Mouse (Mus musculus): ENCODE measurements around the gene Junb. TPM values are rescaled to one million over a fixed set of nuclear protein-coding genes. Genes with fewer than 3 reads are reported as not detected.

The Junb gene
- polyA plus RNA-seq, 1 experiment from 2014 or later = 10.1 TPM

- H3K27me3 ChIP-seq (ENCODE audit: control insufficient read depth, insufficient read depth, low read length) = peaks cover 70% of the 10 kb centered on the region
- WGBS = 4% methylated on average over 26 of the region's 26 CpGs
- H3K4me3 ChIP-seq (ENCODE audit: control insufficient read depth in 1 of 2, insufficient read depth in 1 of 2, low read depth in 1 of 2, low read length in 2 of 2) = no peak overlapping the region
Observed at GRCm38 (mm10) chr8:84944478-84945160, 33.9 kb downstream of the Junb start.

GRCm38 (mm10) chr8:84943699-84944098 is 34.8 kb downstream of the Junb start:
- WGBS = 22% methylated on average over 4 of the region's 4 CpGs
- no peaks in the 10 kb centered on the region for H3K9me3 ChIP-seq (ENCODE audit: control insufficient read depth, low read length)
- peaks cover 0 to 8% of the 10 kb centered on the region in 2 experiments; a peak in 1 of 4 replicates for H3K4me1 ChIP-seq (ENCODE audit: control insufficient read depth in 2 of 2, insufficient read depth in 2 of 2, low read length in 2 of 2)
- H3K4me3 ChIP-seq (ENCODE audit: control insufficient read depth in 1 of 2, insufficient read depth in 1 of 2, low read depth in 1 of 2, low read length in 2 of 2) = no peak overlapping the region
- ATAC-seq (ENCODE audit: insufficient number of reproducible peaks, insufficient read depth, low FRiP score, low read depth) = no peak
- H3K9ac ChIP-seq (ENCODE audit: low read length) = no peak overlapping the region
- H3K36me3 ChIP-seq (ENCODE audit: control insufficient read depth, insufficient read depth, low read length) = no peaks in the 10 kb centered on the region
- H3K27ac ChIP-seq (replicated peaks in 1 of 2; ENCODE audit: control insufficient read depth in 1 of 2, insufficient read depth in 1 of 2, low read depth in 2 of 2, low read length in 2 of 2) = no peak overlapping the region
- H3K4me2 ChIP-seq (ENCODE audit: low read length) = no peak overlapping the region
- H3K27me3 ChIP-seq (ENCODE audit: control insufficient read depth, insufficient read depth, low read length) = peaks cover 75% of the 10 kb centered on the region

More at GRCm38 (mm10) chr8:84944478-84945160, 33.9 kb downstream of the Junb start:
- Histone ChIP-seq H3K9me3 (ENCODE audit: control insufficient read depth, low read length) (no peaks in the 10 kb centered on the region), H3K4me2 (ENCODE audit: low read length) (no peak overlapping the region), H3K27ac (replicated peaks in 1 of 2; ENCODE audit: control insufficient read depth in 1 of 2, insufficient read depth in 1 of 2, low read depth in 2 of 2, low read length in 2 of 2) (no peak overlapping the region), H3K4me1 (ENCODE audit: control insufficient read depth in 2 of 2, insufficient read depth in 2 of 2, low read length in 2 of 2) (peaks cover 0 to 8% of the 10 kb centered on the region in 2 experiments; a peak in 1 of 4 replicates), H3K36me3 (ENCODE audit: control insufficient read depth, insufficient read depth, low read length) (no peaks in the 10 kb centered on the region), H3K9ac (ENCODE audit: low read length) (no peak overlapping the region)
- ATAC-seq (ENCODE audit: insufficient number of reproducible peaks, insufficient read depth, low FRiP score, low read depth) = no peak

GRCm38 (mm10) chr8:84937620-84938485 is 40.7 kb downstream of the Junb start:
- peak overlapping the region in 1 of 2 experiments; percentile 46; a peak in 1 of 4 replicates for H3K4me3 ChIP-seq (ENCODE audit: control insufficient read depth in 1 of 2, insufficient read depth in 1 of 2, low read depth in 1 of 2, low read length in 2 of 2)
- 63% methylated on average over 13 of the region's 13 CpGs for WGBS
- H3K36me3 ChIP-seq (ENCODE audit: control insufficient read depth, insufficient read depth, low read length) = no peaks in the 10 kb centered on the region
- ATAC-seq (ENCODE audit: insufficient number of reproducible peaks, insufficient read depth, low FRiP score, low read depth) = no peak
- no peaks in the 10 kb centered on the region for H3K9me3 ChIP-seq (ENCODE audit: control insufficient read depth, low read length)
- H3K9ac ChIP-seq (ENCODE audit: low read length) = no peak overlapping the region
- peaks cover 73% of the 10 kb centered on the region for H3K27me3 ChIP-seq (ENCODE audit: control insufficient read depth, insufficient read depth, low read length)
- H3K4me2 ChIP-seq (ENCODE audit: low read length) = peak overlapping the region; percentile 74
- no peak overlapping the region for H3K27ac ChIP-seq (replicated peaks in 1 of 2; ENCODE audit: control insufficient read depth in 1 of 2, insufficient read depth in 1 of 2, low read depth in 2 of 2, low read length in 2 of 2)
- peaks cover 4 to 10% of the 10 kb centered on the region in 2 experiments; a peak in 3 of 4 replicates for H3K4me1 ChIP-seq (ENCODE audit: control insufficient read depth in 2 of 2, insufficient read depth in 2 of 2, low read length in 2 of 2)

GRCm38 (mm10) chr8:84936962-84937546 is 41.5 kb downstream of the Junb start, which contains the start of gene Mast1:
Gene Mast1, minus strand, starts transcription at chr8:84937359.
- Histone ChIP-seq H3K9ac (ENCODE audit: low read length) (no peak within 1 kb of the TSS; the same call in 1 of the 2 replicates), H3K4me3 (ENCODE audit: control insufficient read depth in 1 of 2, insufficient read depth in 1 of 2, low read depth in 1 of 2, low read length in 2 of 2) (peak within 1 kb of the TSS; percentile 43 to 46), H3K4me1 (ENCODE audit: control insufficient read depth in 2 of 2, insufficient read depth in 2 of 2, low read length in 2 of 2) (peaks cover 4 to 10% of the 10 kb centered on the region in 2 experiments; a peak in 3 of 4 replicates), H3K4me2 (ENCODE audit: low read length) (peak within 1 kb of the TSS; percentile 74), H3K36me3 (ENCODE audit: control insufficient read depth, insufficient read depth, low read length) (no peaks in the 10 kb centered on the region), H3K27me3 (ENCODE audit: control insufficient read depth, insufficient read depth, low read length) (peaks cover 76% of the 10 kb centered on the region), H3K27ac (replicated peaks in 1 of 2; ENCODE audit: control insufficient read depth in 1 of 2, insufficient read depth in 1 of 2, low read depth in 2 of 2, low read length in 2 of 2) (no peak within 1 kb of the TSS), H3K9me3 (ENCODE audit: control insufficient read depth, low read length) (no peaks in the 10 kb centered on the region)
- peak; percentile 27; the same call in 1 of the 2 replicates for ATAC-seq (ENCODE audit: insufficient number of reproducible peaks, insufficient read depth, low FRiP score, low read depth)
- whole genome bisulfite sequencing = under 1% methylated on average over 47 of the region's 50 CpGs

- no peaks in the 10 kb centered on the region for H3K36me3 ChIP-seq (ENCODE audit: control insufficient read depth, insufficient read depth, low read length)
- no peaks in the 10 kb centered on the region for H3K9me3 ChIP-seq (ENCODE audit: control insufficient read depth, low read length)
- no peak for ATAC-seq (ENCODE audit: insufficient number of reproducible peaks, insufficient read depth, low FRiP score, low read depth)
- H3K27ac ChIP-seq (replicated peaks in 1 of 2; ENCODE audit: control insufficient read depth in 1 of 2, insufficient read depth in 1 of 2, low read depth in 2 of 2, low read length in 2 of 2) = no peak overlapping the region
- H3K4me2 ChIP-seq (ENCODE audit: low read length) = peak overlapping the region; percentile 74
- H3K27me3 ChIP-seq (ENCODE audit: control insufficient read depth, insufficient read depth, low read length) = peaks cover 76% of the 10 kb centered on the region
- peaks cover 4 to 10% of the 10 kb centered on the region in 2 experiments; a peak in 3 of 4 replicates for H3K4me1 ChIP-seq (ENCODE audit: control insufficient read depth in 2 of 2, insufficient read depth in 2 of 2, low read length in 2 of 2)
- 26% methylated on average over 23 of the region's 23 CpGs for WGBS
- H3K4me3 ChIP-seq (ENCODE audit: control insufficient read depth in 1 of 2, insufficient read depth in 1 of 2, low read depth in 1 of 2, low read length in 2 of 2) = peak overlapping the region in 1 of 2 experiments; percentile 46; a peak in 2 of 4 replicates
- H3K9ac ChIP-seq (ENCODE audit: low read length) = no peak overlapping the region; the same call in 1 of the 2 replicates
Observed at GRCm38 (mm10) chr8:84936041-84936961, 42.2 kb downstream of the Junb start.

GRCm38 (mm10) chr8:84935489-84935888 is 43.0 kb downstream of the Junb start:
- peaks cover 83% of the 10 kb centered on the region for H3K27me3 ChIP-seq (ENCODE audit: control insufficient read depth, insufficient read depth, low read length)
- H3K9ac ChIP-seq (ENCODE audit: low read length) = no peak overlapping the region
- no peak for ATAC-seq (ENCODE audit: insufficient number of reproducible peaks, insufficient read depth, low FRiP score, low read depth)
- no peak overlapping the region for H3K27ac ChIP-seq (replicated peaks in 1 of 2; ENCODE audit: control insufficient read depth in 1 of 2, insufficient read depth in 1 of 2, low read depth in 2 of 2, low read length in 2 of 2)
- H3K4me1 ChIP-seq (ENCODE audit: control insufficient read depth in 2 of 2, insufficient read depth in 2 of 2, low read length in 2 of 2) = peaks cover 4 to 10% of the 10 kb centered on the region in 2 experiments; a peak in 3 of 4 replicates
- WGBS = 5% methylated on average over 14 of the region's 14 CpGs
- no peak overlapping the region for H3K4me3 ChIP-seq (ENCODE audit: control insufficient read depth in 1 of 2, insufficient read depth in 1 of 2, low read depth in 1 of 2, low read length in 2 of 2)
- H3K36me3 ChIP-seq (ENCODE audit: control insufficient read depth, insufficient read depth, low read length) = no peaks in the 10 kb centered on the region
- H3K4me2 ChIP-seq (ENCODE audit: low read length) = no peak overlapping the region
- no peaks in the 10 kb centered on the region for H3K9me3 ChIP-seq (ENCODE audit: control insufficient read depth, low read length)
